Mouse (Mus musculus): ENCODE measurements at regions not wholly inside any gene's neighbourhood (a gene's known extent, or its start where the extent isn't known, plus 50 kb on each side); places are given as distances from the start of the nearest gene placed in this dataset.

- no peak for DNase-seq (ENCODE audit: extremely low spot score, low read depth, low spot score)
Observed at GRCm38 (mm10) chr6:111621684-111622480, 651.7 kb upstream of the Lmcd1 start.

GRCm38 (mm10) chr6:111622481-111623139 lies 650.9 kb upstream of the Lmcd1 start:
- DNase-seq (ENCODE audit: extremely low spot score, low read depth, low spot score), result no peak

- DNase-seq (ENCODE audit: extremely low spot score, low read depth, low spot score), result no peak
Observed at GRCm38 (mm10) chr6:111623140-111623497, 650.4 kb upstream of the Lmcd1 start.

- no peak for DNase-seq (ENCODE audit: extremely low spot score, low read depth, low spot score)
Observed at GRCm38 (mm10) chr6:111625501-111625900, 648.1 kb upstream of the Lmcd1 start.

DNA sequence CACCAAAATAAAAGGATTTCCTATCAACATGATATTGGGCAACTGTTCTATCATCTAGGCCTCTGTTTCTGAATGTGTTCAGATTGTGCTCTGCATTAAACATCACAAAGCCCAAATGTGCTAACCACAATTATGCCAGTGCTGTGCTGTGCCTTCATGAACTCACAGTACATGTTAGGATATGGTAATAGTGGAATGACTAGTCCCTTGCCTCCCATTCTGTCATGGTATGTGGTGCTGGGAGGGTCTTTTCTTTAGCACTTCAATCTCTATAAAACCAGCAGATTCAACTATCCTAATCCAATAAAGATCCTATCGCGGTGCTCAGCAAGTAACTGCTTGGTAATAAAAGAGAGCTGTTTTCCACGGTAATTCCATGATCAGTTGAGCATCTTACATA lies 620.8 kb upstream of the Lmcd1 start:
- DNase-seq (ENCODE audit: extremely low spot score, low read depth, low spot score), result no peak

DNA sequence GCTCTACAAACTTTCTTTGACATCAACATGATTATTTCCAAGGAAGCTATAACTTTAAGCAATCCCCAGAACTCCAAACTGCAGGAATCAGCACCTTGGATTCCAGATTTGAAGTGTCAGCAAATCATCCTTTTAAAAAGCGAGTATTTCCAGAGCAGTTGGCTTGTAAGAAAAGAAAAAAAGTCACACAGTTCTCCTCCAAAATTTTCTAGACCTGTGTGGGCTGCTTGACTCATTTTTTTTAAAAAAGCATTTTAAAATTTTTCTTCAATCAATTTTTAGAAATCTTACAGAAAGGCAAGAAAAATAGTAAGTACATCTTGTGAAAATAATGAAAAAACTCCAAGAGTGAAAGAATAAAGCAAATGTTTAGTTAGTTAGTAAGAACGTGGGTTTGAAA lies 613.6 kb upstream of the Lmcd1 start:
- no peak for DNase-seq (ENCODE audit: extremely low spot score, low read depth, low spot score)

- DNase-seq (ENCODE audit: extremely low spot score, low read depth, low spot score), result no peak
Observed at GRCm38 (mm10) chr6:111664603-111665002, 609.0 kb upstream of the Lmcd1 start.

DNA sequence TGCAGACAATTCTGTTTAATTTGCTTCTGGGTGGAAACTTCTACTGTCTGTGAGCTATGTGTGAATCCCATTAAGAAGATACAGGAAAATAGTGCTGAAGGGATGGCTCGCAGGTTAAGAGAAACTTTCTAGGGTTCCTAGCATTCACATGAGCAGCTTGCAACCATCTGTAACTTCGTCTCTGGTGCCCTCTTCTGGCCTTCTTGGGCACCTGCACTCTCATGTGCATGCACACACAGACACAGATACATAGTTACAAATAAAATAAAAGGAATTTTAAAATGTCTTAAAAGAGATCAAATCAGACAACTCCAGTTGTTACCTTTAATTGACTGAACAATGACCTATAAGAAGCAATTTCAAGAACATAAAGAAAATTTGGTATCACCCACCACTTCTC lies 588.6 kb upstream of the Lmcd1 start:
- DNase-seq (ENCODE audit: extremely low spot score, low read depth, low spot score), result no peak

- no peak for DNase-seq (ENCODE audit: extremely low spot score, low read depth, low spot score)
Observed at GRCm38 (mm10) chr6:111702864-111703263, 570.7 kb upstream of the Lmcd1 start.

DNA sequence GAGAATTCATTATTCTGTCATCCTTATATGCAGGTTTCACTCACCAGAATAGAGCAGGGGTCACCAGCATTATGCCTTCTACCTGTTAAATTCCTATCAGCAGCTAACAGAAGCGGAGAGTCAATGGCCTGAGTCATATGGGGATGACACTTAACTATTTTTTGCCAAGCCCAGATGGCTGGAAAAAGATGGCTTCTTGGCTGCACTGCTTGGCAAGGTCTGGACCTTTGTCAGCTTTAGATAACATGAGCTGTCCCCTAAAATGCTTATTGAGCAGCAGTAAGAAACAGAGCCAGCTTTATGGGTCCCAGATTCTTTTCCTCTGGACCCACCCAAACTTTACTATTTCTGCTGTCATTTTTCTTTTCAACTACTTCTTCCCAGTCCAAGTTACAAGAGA lies 565.3 kb upstream of the Lmcd1 start:
- no peak for DNase-seq (ENCODE audit: extremely low spot score, low read depth, low spot score)

DNA sequence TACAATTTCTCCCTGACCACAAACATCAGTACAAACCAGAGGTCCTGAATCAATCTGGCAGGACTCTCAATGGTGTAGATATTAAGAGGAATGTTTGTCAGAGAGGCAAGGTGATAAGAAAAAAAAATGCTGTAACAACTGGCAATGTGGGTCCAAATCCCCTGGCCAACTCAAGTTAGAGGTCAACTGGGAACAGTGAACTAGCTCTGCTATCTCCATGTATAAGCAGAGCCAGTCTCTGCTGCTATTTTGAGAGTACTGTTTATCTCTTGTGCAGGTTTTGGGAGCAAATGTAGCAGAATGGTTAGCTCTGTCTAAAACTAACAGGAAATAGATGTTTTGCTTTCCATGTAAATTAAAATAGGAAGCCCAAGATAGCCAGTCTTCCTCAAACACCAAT lies 547.6 kb upstream of the Lmcd1 start:
- DNase-seq (ENCODE audit: extremely low spot score, low read depth, low spot score), result no peak

DNA sequence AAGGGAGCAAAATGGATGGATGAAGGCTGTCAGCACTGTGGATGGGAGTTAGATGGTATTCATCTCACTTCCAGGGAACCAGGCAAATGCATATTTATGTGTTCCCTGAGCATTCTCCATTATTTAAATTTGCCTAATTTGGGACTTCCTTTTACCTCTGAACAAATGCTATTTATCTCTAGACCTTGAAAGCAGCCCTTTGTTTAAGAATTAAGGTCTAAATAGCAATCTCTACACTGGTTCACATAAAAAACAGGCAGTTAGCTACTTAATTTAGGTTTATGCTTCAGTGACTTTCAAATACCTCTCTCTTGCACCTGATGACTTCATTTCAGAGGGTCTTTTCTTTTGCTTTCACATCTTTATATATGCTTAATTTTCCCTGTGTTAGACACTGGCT lies 543.2 kb upstream of the Lmcd1 start:
- no peak for DNase-seq (ENCODE audit: extremely low spot score, low read depth, low spot score)

DNA sequence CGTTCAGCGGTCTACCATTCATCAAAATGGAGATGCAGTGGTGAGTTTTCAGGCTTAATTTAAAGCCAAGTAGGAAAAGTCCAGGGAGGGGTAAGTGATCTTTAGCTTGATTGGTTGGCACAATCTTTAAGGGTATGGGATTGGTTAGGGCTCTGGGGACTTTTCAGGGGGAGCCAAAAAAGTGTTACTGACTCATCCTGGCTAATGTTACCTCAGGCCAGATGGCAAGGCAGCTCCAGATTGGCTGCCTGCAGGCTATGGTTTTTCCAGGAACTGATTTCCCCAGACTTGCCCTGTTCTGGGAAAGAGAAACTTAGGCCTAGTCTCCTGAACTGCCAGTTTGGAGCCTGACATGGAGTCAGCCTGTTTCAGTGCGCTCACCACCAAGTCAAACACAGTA lies 539.6 kb upstream of the Lmcd1 start:
- DNase-seq (ENCODE audit: extremely low spot score, low read depth, low spot score), result no peak

DNA sequence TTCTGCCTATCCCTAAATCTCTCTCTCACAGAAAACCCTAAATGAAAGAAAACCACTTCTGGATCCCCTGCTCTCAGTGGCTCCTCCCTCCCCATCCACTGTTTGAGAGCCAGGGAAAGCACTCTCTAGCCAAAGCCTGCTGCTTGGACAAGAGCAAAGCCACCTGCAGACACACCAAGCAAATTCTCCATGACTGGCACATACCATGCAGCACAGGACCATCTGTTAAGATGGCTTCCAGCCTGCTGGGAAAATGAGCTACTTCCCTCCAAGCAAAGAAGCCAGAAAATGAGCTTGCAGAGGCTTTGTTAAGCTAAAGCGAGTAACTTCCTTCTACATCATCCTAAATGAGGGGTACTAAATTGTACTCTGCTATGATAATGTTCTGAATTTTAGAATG lies 534.6 kb upstream of the Lmcd1 start:
- no peak for DNase-seq (ENCODE audit: extremely low spot score, low read depth, low spot score)

DNA sequence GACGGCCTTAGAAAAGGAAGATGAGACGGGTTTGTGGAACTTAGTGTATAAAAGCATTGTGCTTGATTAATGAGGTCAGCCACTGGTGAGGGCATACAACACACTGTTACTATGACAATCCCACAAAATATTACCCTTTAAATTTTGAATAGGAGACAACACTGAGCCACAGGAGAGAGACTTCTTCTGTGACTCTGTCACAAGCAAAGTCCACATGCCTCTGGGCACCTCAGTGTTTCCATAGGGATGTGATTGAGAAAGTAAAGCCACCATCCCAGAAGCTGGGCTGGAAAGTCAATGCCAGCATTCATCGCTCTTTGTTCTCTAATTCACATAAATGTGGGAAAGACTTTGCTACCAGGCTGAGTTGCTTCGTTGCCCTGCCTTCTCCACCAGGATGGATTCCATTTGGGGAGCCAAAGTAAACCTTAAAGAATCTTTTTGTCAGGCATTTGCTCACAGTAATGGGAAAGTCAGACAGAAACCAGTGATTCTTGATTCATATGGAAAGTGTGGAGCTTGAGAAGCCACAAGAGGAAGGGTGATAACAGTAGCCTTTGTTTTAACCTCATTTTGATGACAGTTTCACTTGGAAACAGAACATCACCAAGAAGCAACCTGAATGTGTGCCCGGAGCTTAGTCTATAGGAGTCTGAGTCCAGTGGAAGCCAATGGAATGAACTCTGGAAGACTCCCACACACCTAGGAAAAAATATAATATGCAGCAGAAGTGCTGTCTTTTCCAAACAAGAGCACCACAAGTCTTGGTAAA lies 491.7 kb upstream of the Lmcd1 start:
- DNase-seq (ENCODE audit: extremely low spot score, low read depth, low spot score), result no peak

GRCm38 (mm10) chr6:111808611-111809010 lies 464.9 kb upstream of the Lmcd1 start:
- no peak for DNase-seq (ENCODE audit: extremely low spot score, low read depth, low spot score)

DNA sequence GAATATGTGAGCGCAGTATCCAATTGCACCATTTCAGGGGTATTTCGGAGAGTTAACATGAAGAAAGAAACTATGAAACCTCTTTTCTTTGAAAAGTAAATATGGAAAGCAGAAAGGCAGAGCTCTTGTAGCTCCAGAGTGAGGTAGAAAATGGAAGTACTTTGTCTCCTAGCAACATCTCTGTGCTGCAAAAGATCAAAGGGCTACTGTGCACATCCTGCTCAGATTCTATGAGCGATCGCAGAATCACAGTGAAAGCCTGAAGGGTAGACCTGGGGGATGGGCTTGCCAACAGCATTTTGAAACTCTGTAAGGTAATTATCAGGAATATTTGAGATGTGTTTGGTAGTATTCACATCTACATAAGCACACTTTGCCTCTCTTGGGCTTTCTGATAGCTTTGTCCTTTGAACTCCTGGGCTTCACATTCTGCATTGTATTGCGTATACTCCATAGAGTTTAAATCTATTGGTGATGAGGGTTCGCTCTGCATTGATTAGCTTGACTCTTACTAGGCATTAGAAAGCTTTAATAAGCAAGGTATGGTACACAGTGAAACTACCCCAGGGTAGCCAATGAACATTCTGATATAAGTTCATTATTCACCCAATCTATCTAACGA lies 459.5 kb upstream of the Lmcd1 start:
- no peak for DNase-seq (ENCODE audit: extremely low spot score, low read depth, low spot score)

- DNase-seq (ENCODE audit: extremely low spot score, low read depth, low spot score), result no peak
Observed at GRCm38 (mm10) chr6:111815150-111815549, 458.4 kb upstream of the Lmcd1 start.

DNA sequence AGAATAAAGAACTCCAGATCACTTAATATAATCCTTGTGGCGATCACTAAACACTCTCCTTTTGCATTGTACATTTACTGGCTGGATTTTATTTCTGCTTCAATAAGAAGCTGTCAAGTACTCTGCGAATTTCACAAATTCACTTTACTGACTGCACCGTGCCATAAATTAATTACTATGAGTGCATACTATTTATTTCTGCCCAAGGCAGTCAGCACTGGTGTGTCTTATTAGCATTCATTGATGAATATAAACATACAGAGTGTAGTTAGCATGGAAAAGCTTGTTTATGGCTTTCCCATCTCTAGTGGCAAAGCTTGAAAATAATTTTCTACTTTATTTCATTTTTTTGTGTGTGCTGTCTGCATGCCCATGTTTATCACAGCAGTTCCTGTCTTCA lies 453.3 kb upstream of the Lmcd1 start:
- no peak for DNase-seq (ENCODE audit: extremely low spot score, low read depth, low spot score)

- no peak for DNase-seq (ENCODE audit: extremely low spot score, low read depth, low spot score)
Observed at GRCm38 (mm10) chr6:111844321-111844835, 429.2 kb upstream of the Lmcd1 start.

DNA sequence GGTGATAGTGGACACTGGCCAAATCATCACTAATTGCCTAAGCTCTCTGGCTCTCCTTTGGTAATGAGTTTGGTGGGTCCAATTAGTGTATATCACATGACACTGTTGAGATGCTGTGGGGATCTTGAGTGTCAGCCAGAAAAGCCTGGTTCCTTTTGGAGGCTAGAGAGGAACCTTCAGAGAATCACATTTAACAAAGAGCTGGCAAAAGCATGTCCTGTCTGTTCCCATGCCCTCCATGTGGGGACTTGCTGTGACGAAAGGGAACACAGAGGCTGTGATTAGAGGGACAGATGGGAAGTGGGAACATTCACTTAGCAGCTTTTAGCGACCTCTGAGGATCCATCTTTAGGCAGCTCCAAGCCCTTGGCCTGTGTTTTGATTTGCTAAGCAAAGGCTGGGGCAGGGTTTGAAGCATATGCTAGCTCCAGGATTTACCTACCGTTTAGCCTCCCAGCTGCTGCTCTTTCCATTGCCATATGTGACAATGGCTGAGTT lies 407.4 kb upstream of the Lmcd1 start:
- no peak for DNase-seq (ENCODE audit: extremely low spot score, low read depth, low spot score)

Data from hindlimb bud, embryonic 11.5 days (tissue).